In the genomic region with DNA sequence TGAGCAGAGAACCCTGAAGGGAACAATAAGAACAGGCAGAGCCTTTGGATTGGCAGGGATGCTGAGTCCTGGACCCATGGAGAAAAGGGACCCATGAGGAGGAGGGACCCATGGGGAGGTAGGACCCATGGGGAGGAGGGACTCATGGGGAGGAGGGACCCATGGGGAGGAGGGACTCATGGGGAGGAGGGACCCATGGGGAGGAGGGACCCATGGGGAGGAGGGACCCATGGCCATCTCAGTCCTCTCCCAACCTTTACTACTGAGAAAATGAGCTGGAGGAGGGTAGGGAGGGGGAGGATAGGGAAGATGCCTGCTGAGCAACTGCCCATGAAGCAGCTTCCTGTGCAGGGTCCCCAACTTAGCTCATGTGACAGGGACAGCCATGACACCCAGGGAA, we compare ENCODE assay signal across 11 mouse cellular contexts. TPM values are rescaled to one million over a fixed set of nuclear protein-coding genes. Genes with fewer than 3 reads are reported as not detected.
"Had no signal": no experiment of that assay in that cellular context is flagged by ENCODE, and none has a peak within 500 bp of the region (broad histone marks: within the 10 kb centered on the region; RNA-seq: fewer than 3 reads in every experiment).

No protein-coding gene starts in this region.

- H3K27me3 ChIP-seq: midbrain, embryonic 13.5 days had no signal

- H3K4me1 ChIP-seq: limb, embryonic 13.5 days had no signal

- H3K4me3 ChIP-seq: limb, embryonic 13.5 days; midbrain, embryonic 13.5 days had no signal

- H3K4me2 ChIP-seq: limb, embryonic 13.5 days; midbrain, embryonic 13.5 days had no signal

- ATAC-seq: midbrain, embryonic 13.5 days had no signal

- H3K9me3 ChIP-seq: limb, embryonic 13.5 days; midbrain, embryonic 13.5 days had no signal

- H3K36me3 ChIP-seq: limb, embryonic 13.5 days had no signal

- H3K27ac ChIP-seq: limb, embryonic 13.5 days; liver, embryonic 14.5 days; midbrain, embryonic 13.5 days had no signal

- DNase-seq: kidney, adult 8-10 months; kidney, postnatal 25 days; layer of hippocampus, postnatal 36 days; left cerebral cortex, postnatal 4 days; lung, adult 18-20 months; right cerebral cortex, postnatal 14 days; thymus, postnatal 36 days had no signal

- H3K9ac ChIP-seq: limb, embryonic 13.5 days; liver, embryonic 14.5 days; midbrain, embryonic 13.5 days had no signal

RNA-seq across cellular contexts. Expression of a gene that starts 34.4 kb away (rescaled TPM):
- total RNA-seq: liver, adult 2 months had no signal
- polyA plus RNA-seq: liver, adult 2 months; liver, embryonic 14.5 days had no signal
